Mouse (Mus musculus) WW6 (cell line): ENCODE data around the gene Bbs4.

ENCODE experiments used
- DNase-seq: peaks from one replicate; pipeline ENCODE4 v3.0.0-alpha.2; 2013; ENCODE audit warnings: low read depth, low spot score

The Bbs4 gene

GRCm38 (mm10) chr9:59291688-59292492 is 61.4 kb downstream of the Bbs4 start:
- DNase-seq: no peak

GRCm38 (mm10) chr9:59290957-59291687 is 62.2 kb downstream of the Bbs4 start, which contains the start of gene Adpgk:
TSS of gene Adpgk (plus strand) at chr9:59291558.
- DNase-seq: peak; percentile 98

GRCm38 (mm10) chr9:59289529-59290115 is 63.7 kb downstream of the Bbs4 start:
- DNase-seq: no peak

DNA sequence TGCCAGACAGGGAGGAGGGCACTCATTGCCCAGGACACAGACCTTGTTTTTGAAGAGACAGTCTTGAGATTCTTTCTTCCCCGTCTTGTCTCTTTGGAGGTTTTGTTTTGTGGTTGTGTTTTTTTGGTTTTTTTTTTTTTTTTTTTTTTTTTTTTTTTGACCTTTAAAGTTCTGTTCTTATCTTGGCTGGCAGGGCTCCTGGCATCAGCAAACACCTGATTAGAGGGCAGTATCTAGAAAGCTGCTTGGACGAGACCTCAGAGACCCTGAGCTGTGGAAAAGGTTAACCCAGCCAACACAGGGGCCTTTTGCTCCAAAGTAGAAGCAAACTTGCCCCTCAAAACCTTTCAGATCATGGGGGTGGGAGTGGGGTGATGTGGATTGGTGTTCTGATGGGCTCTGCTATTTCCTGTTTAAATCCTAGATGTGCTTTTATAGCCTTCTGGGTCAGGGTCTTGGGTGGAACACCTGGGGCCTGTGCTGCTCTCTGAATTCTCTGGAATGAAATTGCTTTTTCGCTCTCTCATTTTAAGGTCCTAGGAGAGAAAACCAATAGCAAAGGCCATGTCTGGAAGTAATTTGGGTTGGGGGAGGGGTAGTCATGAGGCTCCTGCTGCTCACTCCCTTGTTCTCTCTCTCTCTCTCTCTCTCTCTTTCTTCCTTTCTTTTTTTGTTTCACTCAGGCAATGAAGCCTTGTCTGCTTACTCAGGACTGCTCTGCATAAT is 64.5 kb downstream of the Bbs4 start:
- no peak for DNase-seq

- no peak for DNase-seq
These were observed 65.2 kb downstream of the Bbs4 start for GRCm38 (mm10) chr9:59288058-59288457.

GRCm38 (mm10) chr9:59285614-59286013 is 67.7 kb downstream of the Bbs4 start:
- no peak for DNase-seq

- DNase-seq: no peak
These were observed 70.7 kb downstream of the Bbs4 start for GRCm38 (mm10) chr9:59282683-59282986.

DNA sequence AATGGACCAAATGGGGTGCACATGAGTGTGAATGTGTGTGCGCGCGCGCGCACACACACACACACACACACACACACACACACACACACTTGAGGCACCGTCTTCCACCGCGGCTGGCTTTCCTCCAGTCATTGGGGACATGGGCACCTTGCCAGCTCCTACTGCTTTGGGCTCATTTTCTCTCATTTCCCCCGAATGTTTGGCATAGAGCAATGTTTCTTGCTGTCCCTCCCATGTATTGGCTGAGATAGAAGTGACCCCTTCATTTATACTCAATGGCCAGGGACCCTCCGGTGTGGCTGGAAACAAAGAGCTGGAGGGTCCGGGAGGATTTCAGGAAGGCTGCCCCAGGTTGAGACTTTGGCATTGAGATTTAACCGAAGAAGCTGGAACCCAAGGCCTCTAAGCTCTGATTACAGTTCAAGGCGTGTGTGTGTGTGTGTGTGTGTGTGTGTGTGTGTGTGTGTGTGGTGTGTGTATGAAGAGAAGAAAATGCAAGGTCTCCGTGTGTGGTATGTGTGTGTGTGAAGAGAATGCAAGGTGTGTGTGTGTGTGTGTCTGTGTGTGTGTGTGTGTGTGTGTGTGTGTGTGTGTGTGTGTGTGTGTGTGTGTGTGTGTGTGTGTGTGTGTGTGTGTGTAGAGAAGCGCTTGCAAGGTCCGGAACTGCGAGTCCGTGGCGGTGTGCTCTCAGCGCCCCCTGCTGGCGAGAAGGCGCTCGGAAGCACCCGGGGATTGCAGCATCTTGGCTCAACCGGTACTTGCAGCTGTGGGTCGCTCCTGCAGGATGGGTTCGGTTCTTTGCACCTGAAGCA is 71.2 kb downstream of the Bbs4 start:
- DNase-seq: peak; percentile 46

GRCm38 (mm10) chr9:59280888-59281287 is 72.4 kb downstream of the Bbs4 start:
- DNase-seq: no peak

- DNase-seq: no peak
These were observed 74.6 kb downstream of the Bbs4 start for GRCm38 (mm10) chr9:59278694-59279093.

- no peak for DNase-seq
These were observed 75.1 kb downstream of the Bbs4 start for GRCm38 (mm10) chr9:59278199-59278598.

DNA sequence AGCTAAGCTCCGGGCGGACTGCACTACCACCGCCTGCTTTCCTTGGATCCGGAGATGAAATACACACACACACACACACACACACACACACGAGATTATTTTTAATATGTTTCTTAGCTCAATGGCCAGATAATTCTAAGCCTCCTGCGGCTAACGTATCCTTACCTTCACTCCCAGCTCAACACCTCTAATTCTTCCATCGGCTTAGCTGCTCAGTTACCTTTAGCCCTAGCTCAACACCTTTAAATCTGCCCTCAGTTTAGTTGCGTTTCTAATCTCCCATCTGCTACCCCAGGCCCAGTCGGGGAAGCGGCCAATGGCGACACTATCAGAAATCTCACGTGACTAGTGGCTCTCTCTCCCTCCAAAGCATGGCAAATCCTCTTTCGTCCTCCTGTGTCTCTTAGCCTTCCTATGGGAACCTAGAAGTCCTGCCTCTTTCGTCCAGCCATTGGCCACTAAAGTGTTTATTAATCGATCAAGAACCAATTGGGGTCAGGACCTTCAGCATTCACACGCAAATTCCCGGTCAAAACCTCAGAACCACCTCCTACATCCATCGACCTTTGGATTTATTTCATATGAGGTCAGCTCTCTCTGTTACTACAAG is 78.4 kb downstream of the Bbs4 start:
- peak; percentile 52 for DNase-seq

- no peak for DNase-seq
These were observed 80.1 kb downstream of the Bbs4 start for GRCm38 (mm10) chr9:59273199-59273598.
